Mouse (Mus musculus): ENCODE results near the gene Ebf3. TPM values are rescaled to one million over a fixed set of nuclear protein-coding genes. Genes with fewer than 3 reads are reported as not detected.

Gene Ebf3
- polyA plus RNA-seq, 1 experiment from 2014 or later, result 1.4 TPM

DNA sequence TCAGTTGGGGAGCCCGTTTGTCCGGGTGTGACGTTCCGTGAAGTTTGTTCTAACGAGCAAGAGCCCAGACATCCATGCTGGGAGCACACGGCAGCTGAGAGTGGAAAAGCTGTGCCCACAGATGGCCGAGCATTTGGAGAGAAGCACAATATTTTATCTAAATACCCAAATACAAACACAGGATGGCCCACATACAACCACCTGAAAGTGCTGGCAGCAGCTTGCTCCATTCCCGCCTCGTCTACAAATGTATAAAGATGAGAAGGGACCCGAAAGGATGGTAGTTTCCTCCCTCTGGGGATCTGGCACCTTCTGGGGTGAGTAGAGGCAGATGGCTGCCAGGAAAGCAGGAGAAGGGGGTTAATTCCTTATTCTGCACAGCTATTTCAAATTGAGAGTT lies 42.0 kb downstream of the Ebf3 start:
- 81% methylated on average over 10 of the region's 10 CpGs for WGBS
- H3K4me1 ChIP-seq (replicated peaks; ENCODE audit: control insufficient read depth, insufficient read depth, low read length), result no peaks in the 10 kb centered on the region
- ATAC-seq (replicated peaks; ENCODE audit: low FRiP score, low TSS enrichment, low read depth), result no peak
- H3K36me3 ChIP-seq (ENCODE audit: control insufficient read depth, insufficient read depth, low read length), result no peaks in the 10 kb centered on the region
- H3K9me3 ChIP-seq (ENCODE audit: control insufficient read depth, low read length), result no peaks in the 10 kb centered on the region
- no peak for DNase-seq (ENCODE audit: low spot score)
- no peak overlapping the region for H3K4me3 ChIP-seq (ENCODE audit: low read depth, low read length)
- no peak overlapping the region for H3K4me2 ChIP-seq (ENCODE audit: low read length)
- H3K27ac ChIP-seq (ENCODE audit: low read depth), result no peak overlapping the region
- H3K27me3 ChIP-seq (replicated peaks; ENCODE audit: control insufficient read depth, insufficient read depth, low read length), result no peaks in the 10 kb centered on the region
- no peak overlapping the region for H3K9ac ChIP-seq (ENCODE audit: low read length)

DNA sequence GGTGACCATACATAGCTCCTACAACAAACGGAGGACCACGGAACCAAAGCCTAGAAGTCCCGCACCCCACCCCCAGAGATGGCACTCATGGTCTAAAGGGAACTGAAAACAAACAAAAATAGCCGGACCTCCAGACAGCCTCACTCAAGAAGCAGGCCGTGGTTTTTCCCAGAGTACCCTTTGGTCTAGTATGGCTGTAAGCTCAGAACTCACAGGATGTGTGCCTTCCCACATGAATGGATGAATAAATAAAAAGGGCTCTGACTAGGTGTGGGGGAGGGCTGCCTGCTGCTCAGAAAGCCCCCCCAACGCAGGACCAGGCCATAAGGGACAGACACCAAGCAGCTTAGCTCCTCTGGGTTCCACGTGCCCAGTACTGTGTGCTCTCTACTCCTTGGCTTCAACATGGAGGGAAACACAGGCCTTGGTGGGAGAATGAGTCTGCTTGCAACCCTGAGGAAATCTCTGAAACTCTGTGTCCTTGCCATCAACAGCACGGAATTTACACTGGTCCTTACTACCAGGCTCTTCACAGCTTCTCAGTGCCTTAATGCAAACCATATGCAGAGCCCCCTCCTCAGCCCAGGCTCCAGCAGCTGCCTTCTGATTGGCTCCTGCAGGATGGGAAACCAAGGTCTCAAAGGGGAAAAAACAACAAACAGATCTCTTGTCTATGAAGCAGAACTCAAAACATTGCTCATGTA lies 45.6 kb downstream of the Ebf3 start:
- no peak overlapping the region for H3K9ac ChIP-seq (ENCODE audit: low read length)
- 0 out of 2 replicates have a peak, but pooled peaks cover 6% of the 10 kb centered on the region for H3K27me3 ChIP-seq (replicated peaks; ENCODE audit: control insufficient read depth, insufficient read depth, low read length)
- H3K27ac ChIP-seq (ENCODE audit: low read depth), result no peak overlapping the region
- H3K36me3 ChIP-seq (ENCODE audit: control insufficient read depth, insufficient read depth, low read length), result no peaks in the 10 kb centered on the region
- no peak for ATAC-seq (replicated peaks; ENCODE audit: low FRiP score, low TSS enrichment, low read depth)
- no peaks in the 10 kb centered on the region for H3K9me3 ChIP-seq (ENCODE audit: control insufficient read depth, low read length)
- H3K4me3 ChIP-seq (ENCODE audit: low read depth, low read length), result no peak overlapping the region
- WGBS, result 80% methylated on average over 8 of the region's 8 CpGs
- DNase-seq (ENCODE audit: low spot score), result no peak
- no peak overlapping the region for H3K4me2 ChIP-seq (ENCODE audit: low read length)
- H3K4me1 ChIP-seq (replicated peaks; ENCODE audit: control insufficient read depth, insufficient read depth, low read length), result peaks cover 4% of the 10 kb centered on the region; the same call in 1 of the 2 replicates

DNA sequence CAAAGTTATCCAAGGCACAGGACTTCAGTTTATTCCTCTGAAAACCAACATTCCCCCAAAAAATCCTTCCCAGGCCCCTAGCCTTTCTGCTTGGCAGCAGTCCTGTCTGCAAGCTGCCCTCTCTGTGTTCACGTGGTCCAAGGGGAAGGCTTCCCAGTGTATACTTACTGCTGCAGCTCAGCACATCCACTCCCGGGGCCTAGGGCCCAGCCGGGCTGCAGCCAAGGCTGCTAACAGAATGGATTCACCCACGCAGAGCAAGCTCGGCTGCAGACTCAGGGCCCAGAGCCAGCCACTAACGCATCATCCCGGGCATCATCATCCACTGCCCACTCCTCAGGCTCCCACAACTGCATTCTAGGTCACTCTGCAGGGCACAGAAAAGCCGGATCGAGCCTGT lies 46.8 kb downstream of the Ebf3 start:
- Histone ChIP-seq H3K4me1 (replicated peaks; ENCODE audit: control insufficient read depth, insufficient read depth, low read length) (peaks cover 4% of the 10 kb centered on the region; the same call in 1 of the 2 replicates), H3K9me3 (ENCODE audit: control insufficient read depth, low read length) (no peaks in the 10 kb centered on the region), H3K9ac (ENCODE audit: low read length) (no peak overlapping the region), H3K27me3 (replicated peaks; ENCODE audit: control insufficient read depth, insufficient read depth, low read length) (0 out of 2 replicates have a peak, but pooled peaks cover 6% of the 10 kb centered on the region), H3K4me3 (ENCODE audit: low read depth, low read length) (no peak overlapping the region), H3K27ac (ENCODE audit: low read depth) (no peak overlapping the region), H3K4me2 (ENCODE audit: low read length) (no peak overlapping the region), H3K36me3 (ENCODE audit: control insufficient read depth, insufficient read depth, low read length) (no peaks in the 10 kb centered on the region)
- WGBS, result 77% methylated on average over 9 of the region's 9 CpGs
- DNase-seq (ENCODE audit: low spot score) (no peak), ATAC-seq (replicated peaks; ENCODE audit: low FRiP score, low TSS enrichment, low read depth) (no peak)

DNA sequence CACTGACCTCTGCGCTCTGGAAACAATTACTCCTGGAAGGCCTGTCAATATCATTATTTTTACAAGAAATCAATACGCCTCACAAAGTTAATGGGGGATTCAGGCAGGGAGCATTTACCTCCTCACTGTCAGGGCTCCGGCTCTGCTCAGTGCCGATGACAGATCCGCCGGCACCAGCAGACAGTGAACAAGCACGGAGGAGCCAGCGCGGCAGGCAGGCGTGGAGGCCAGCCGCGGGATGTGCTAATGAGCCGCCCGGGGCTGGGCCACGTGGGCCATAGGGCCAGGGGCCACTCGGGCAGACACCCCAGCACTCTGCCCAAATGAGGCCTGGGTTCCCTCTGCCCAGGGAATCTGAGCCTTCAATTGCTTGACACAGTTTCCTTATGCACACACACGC lies 47.7 kb downstream of the Ebf3 start:
- 24% methylated on average over 17 of the region's 17 CpGs for WGBS
- no peak; the same call in 1 of the 2 replicates for ATAC-seq (replicated peaks; ENCODE audit: low FRiP score, low TSS enrichment, low read depth)
- H3K36me3 ChIP-seq (ENCODE audit: control insufficient read depth, insufficient read depth, low read length), result no peaks in the 10 kb centered on the region
- H3K27ac ChIP-seq (ENCODE audit: low read depth), result no peak overlapping the region
- 0 out of 2 replicates have a peak, but pooled peaks cover 6% of the 10 kb centered on the region for H3K27me3 ChIP-seq (replicated peaks; ENCODE audit: control insufficient read depth, insufficient read depth, low read length)
- DNase-seq (ENCODE audit: low spot score), result no peak
- no peak overlapping the region for H3K9ac ChIP-seq (ENCODE audit: low read length)
- H3K9me3 ChIP-seq (ENCODE audit: control insufficient read depth, low read length), result no peaks in the 10 kb centered on the region
- H3K4me2 ChIP-seq (ENCODE audit: low read length), result no peak overlapping the region
- peaks cover 4% of the 10 kb centered on the region; the same call in 1 of the 2 replicates for H3K4me1 ChIP-seq (replicated peaks; ENCODE audit: control insufficient read depth, insufficient read depth, low read length)
- H3K4me3 ChIP-seq (ENCODE audit: low read depth, low read length), result no peak overlapping the region

DNA sequence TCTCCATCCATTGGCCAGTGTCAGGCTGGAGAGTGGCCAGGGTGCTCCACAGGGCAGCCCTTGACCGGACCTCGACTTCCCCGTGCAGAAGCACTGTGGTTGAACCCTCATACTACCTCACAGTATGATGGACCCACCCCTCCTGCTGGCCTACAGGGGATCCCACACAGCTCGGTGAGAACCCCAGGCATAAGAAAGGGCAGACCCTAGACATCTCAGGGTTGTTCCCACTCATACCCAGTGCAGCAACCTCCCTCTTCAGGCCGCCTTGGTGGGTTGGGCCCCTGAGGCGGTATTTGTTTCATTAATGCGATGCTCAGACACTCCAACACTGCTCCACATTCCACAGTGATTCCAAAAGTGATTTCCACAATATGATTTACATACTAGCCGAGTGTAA lies 51.9 kb downstream of the Ebf3 start:
- DNase-seq (ENCODE audit: low spot score) (no peak), ATAC-seq (replicated peaks; ENCODE audit: low FRiP score, low TSS enrichment, low read depth) (no peak)
- 82% methylated on average over 8 of the region's 8 CpGs for WGBS
- 0 out of 2 replicates have a peak, but pooled peaks cover 6% of the 10 kb centered on the region for H3K27me3 ChIP-seq (replicated peaks; ENCODE audit: control insufficient read depth, insufficient read depth, low read length)
- no peaks in the 10 kb centered on the region for H3K36me3 ChIP-seq (ENCODE audit: control insufficient read depth, insufficient read depth, low read length)
- no peak overlapping the region for H3K4me3 ChIP-seq (ENCODE audit: low read depth, low read length)
- peaks cover 4% of the 10 kb centered on the region; the same call in 1 of the 2 replicates for H3K4me1 ChIP-seq (replicated peaks; ENCODE audit: control insufficient read depth, insufficient read depth, low read length)
- no peak overlapping the region for H3K4me2 ChIP-seq (ENCODE audit: low read length)
- H3K9me3 ChIP-seq (ENCODE audit: control insufficient read depth, low read length), result no peaks in the 10 kb centered on the region
- H3K27ac ChIP-seq (ENCODE audit: low read depth), result no peak overlapping the region
- no peak overlapping the region for H3K9ac ChIP-seq (ENCODE audit: low read length)

DNA sequence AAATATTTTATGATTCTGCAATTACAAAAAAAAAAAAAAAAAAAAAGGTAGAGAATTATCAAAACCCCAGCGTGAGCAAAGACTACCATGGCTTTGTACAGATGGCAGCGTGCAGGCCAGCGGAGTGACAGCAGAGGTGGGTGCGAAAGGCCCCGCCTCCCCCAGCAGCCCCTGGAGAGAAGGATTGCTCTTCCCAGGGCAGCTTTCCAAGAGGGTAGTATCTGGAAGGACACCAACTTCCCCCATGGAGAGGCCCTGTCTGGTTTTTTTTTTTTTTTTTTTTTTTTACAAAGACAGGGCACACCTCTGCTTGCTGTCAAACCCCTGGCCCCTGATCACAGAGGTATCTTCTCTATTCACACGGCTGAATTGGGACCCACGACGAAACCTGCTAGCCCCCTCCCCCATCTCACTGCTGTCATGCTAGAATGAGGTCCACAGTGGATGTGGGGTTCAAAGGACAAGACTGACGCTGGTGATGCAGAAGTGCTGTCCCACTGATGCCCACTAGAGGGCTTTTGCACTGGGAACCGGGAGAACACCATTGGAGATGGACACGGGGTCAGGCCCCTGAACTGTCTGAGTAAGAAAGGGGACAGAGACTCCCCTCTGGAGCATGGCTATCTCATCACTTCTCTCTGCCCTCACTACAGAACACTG lies 67.9 kb downstream of the Ebf3 start:
- Histone ChIP-seq H3K9ac (ENCODE audit: low read length) (no peak overlapping the region), H3K4me3 (ENCODE audit: low read depth, low read length) (no peak overlapping the region), H3K36me3 (ENCODE audit: control insufficient read depth, insufficient read depth, low read length) (no peaks in the 10 kb centered on the region), H3K4me2 (ENCODE audit: low read length) (no peak overlapping the region), H3K27me3 (replicated peaks; ENCODE audit: control insufficient read depth, insufficient read depth, low read length) (peaks cover 9% of the 10 kb centered on the region), H3K9me3 (ENCODE audit: control insufficient read depth, low read length) (no peaks in the 10 kb centered on the region), H3K4me1 (replicated peaks; ENCODE audit: control insufficient read depth, insufficient read depth, low read length) (no peaks in the 10 kb centered on the region), H3K27ac (ENCODE audit: low read depth) (no peak overlapping the region)
- WGBS, result 48% methylated on average over 11 of the region's 11 CpGs
- DNase-seq (ENCODE audit: low spot score) (peak; percentile 82), ATAC-seq (replicated peaks; ENCODE audit: low FRiP score, low TSS enrichment, low read depth) (no peak)

DNA sequence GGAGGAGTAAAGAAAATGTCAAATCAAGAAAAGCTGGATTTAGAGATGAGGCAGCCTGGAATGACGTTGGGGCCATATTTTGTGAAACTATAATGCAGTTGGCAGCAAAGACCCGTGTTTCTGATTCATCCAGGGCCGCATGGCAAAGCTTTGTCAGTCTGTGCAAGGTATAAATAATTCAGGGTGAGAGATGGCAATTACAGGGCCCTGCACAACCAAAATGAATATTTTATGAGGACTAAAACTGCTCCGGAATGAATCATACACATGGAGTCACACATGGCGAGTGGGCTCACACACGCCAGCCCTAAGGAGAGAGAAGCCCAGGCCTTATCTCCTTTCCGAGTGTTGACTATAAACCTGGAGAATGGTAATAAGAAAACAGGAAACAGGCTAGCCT lies 69.4 kb downstream of the Ebf3 start:
- Histone ChIP-seq H3K36me3 (ENCODE audit: control insufficient read depth, insufficient read depth, low read length) (no peaks in the 10 kb centered on the region), H3K27ac (ENCODE audit: low read depth) (no peak overlapping the region), H3K27me3 (replicated peaks; ENCODE audit: control insufficient read depth, insufficient read depth, low read length) (no peaks in the 10 kb centered on the region), H3K9me3 (ENCODE audit: control insufficient read depth, low read length) (no peaks in the 10 kb centered on the region), H3K4me3 (ENCODE audit: low read depth, low read length) (no peak overlapping the region), H3K4me2 (ENCODE audit: low read length) (no peak overlapping the region), H3K4me1 (replicated peaks; ENCODE audit: control insufficient read depth, insufficient read depth, low read length) (no peaks in the 10 kb centered on the region), H3K9ac (ENCODE audit: low read length) (no peak overlapping the region)
- WGBS, result 78% methylated on average over 7 of the region's 7 CpGs
- ATAC-seq (replicated peaks; ENCODE audit: low FRiP score, low TSS enrichment, low read depth) (no peak), DNase-seq (ENCODE audit: low spot score) (no peak)

DNA sequence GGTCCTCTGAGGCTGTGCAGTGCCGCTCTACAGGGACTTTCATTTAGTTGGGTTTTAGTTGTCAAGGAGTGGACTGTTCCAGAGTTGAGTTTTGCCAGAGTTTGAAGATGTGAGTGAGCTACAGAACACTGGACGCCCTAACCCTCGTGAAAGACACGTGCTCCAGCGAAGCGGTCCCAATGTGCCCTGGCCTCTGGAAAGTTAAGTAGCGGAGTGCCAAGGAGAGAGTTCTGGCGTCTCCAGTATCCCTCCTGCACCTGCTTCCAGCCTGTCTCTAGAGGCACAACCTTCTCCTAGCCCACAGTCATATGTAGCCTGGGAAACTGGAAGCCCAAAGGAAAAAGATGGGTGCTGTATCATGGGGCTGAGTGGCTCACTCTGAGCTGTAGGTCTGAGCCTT lies 73.8 kb downstream of the Ebf3 start:
- 88% methylated on average over 8 of the region's 8 CpGs for WGBS
- Histone ChIP-seq H3K4me3 (ENCODE audit: low read depth, low read length) (no peak overlapping the region), H3K4me2 (ENCODE audit: low read length) (no peak overlapping the region), H3K27me3 (replicated peaks; ENCODE audit: control insufficient read depth, insufficient read depth, low read length) (peaks cover 3% of the 10 kb centered on the region; the same call in 1 of the 2 replicates), H3K36me3 (ENCODE audit: control insufficient read depth, insufficient read depth, low read length) (no peaks in the 10 kb centered on the region), H3K9ac (ENCODE audit: low read length) (no peak overlapping the region), H3K27ac (ENCODE audit: low read depth) (no peak overlapping the region), H3K4me1 (replicated peaks; ENCODE audit: control insufficient read depth, insufficient read depth, low read length) (no peaks in the 10 kb centered on the region), H3K9me3 (ENCODE audit: control insufficient read depth, low read length) (no peaks in the 10 kb centered on the region)
- ATAC-seq (replicated peaks; ENCODE audit: low FRiP score, low TSS enrichment, low read depth) (no peak), DNase-seq (ENCODE audit: low spot score) (no peak)

All from intestine, embryonic 14.5 days (tissue).